Mouse (Mus musculus): Measurements from ENCODE around the gene Mxra7. TPM values are rescaled to one million over a fixed set of nuclear protein-coding genes. Genes with fewer than 3 reads are reported as not detected.

Gene Mxra7
- polyA plus RNA-seq (2015; fragmentation: Nextera tagmentation; extraction: Ambion mirVana) = 15.9 and 18.4 TPM in 2 replicates

- no peaks in the 10 kb centered on the region for H3K27me3 ChIP-seq (ENCODE audit: control insufficient read depth, insufficient read depth, low read length)
- DNase-seq (ENCODE audit: low spot score) (peak; percentile 78), ATAC-seq (ENCODE audit: low FRiP score, low TSS enrichment) (peak; percentile 67; the same call in 1 of the 2 replicates)
- H3K4me3 ChIP-seq (ENCODE audit: low read depth, low read length) = peak within 1 kb of the TSS; percentile 62
- no peak for TF ChIP-seq EP300 (optimal IDR thresholded peaks at IDR 0.05)
- TF ChIP-seq CTCF (IDR thresholded peaks at IDR 0.05; ENCODE audit: low read depth) = no peak
- 1% methylated on average over 59 of the region's 71 CpGs for WGBS
- H3K9me3 ChIP-seq (ENCODE audit: control insufficient read depth, low read length) = no peaks in the 10 kb centered on the region
- H3K9ac ChIP-seq (ENCODE audit: low read length) = peak within 1 kb of the TSS; percentile 84
- H3K27ac ChIP-seq (replicated peaks) = peak within 1 kb of the TSS; percentile 85
- H3K4me2 ChIP-seq (replicated peaks; ENCODE audit: low read depth) = peak within 1 kb of the TSS; percentile 77
- peaks cover 3% of the 10 kb centered on the region for H3K4me1 ChIP-seq (replicated peaks; ENCODE audit: control insufficient read depth, insufficient read depth)
- no peaks in the 10 kb centered on the region for H3K36me3 ChIP-seq (ENCODE audit: control insufficient read depth, insufficient read depth, low read length)
Observed at GRCm38 (mm10) chr11:116827534-116828165, at the start of gene Mxra7. Mxra7 (minus strand) TSS chr11:116828046.

- H3K4me3 ChIP-seq (ENCODE audit: low read depth, low read length) = no peak overlapping the region
- DNase-seq (ENCODE audit: low spot score) = no peak
- peaks cover 8% of the 10 kb centered on the region for H3K36me3 ChIP-seq (ENCODE audit: control insufficient read depth, insufficient read depth, low read length)
- no peaks in the 10 kb centered on the region for H3K27me3 ChIP-seq (ENCODE audit: control insufficient read depth, insufficient read depth, low read length)
- 83% methylated on average over 20 of the region's 20 CpGs for WGBS
- no peak overlapping the region for H3K4me2 ChIP-seq (replicated peaks; ENCODE audit: low read depth)
- no peak for ATAC-seq (ENCODE audit: low FRiP score, low TSS enrichment)
- H3K4me1 ChIP-seq (replicated peaks; ENCODE audit: control insufficient read depth, insufficient read depth) = no peaks in the 10 kb centered on the region
- H3K9ac ChIP-seq (ENCODE audit: low read length) = no peak overlapping the region
- H3K9me3 ChIP-seq (ENCODE audit: control insufficient read depth, low read length) = no peaks in the 10 kb centered on the region
- no peak overlapping the region for H3K27ac ChIP-seq (replicated peaks)
- TF ChIP-seq EP300 (optimal IDR thresholded peaks at IDR 0.05) = no peak
- no peak for TF ChIP-seq CTCF (IDR thresholded peaks at IDR 0.05; ENCODE audit: low read depth)
Observed at GRCm38 (mm10) chr11:116873987-116874386, 46.1 kb upstream of the Mxra7 start.

- ATAC-seq (ENCODE audit: low FRiP score, low TSS enrichment) = no peak
- Histone ChIP-seq H3K27me3 (ENCODE audit: control insufficient read depth, insufficient read depth, low read length) (no peaks in the 10 kb centered on the region), H3K27ac (replicated peaks) (no peak overlapping the region), H3K36me3 (ENCODE audit: control insufficient read depth, insufficient read depth, low read length) (peaks cover 10% of the 10 kb centered on the region), H3K4me3 (ENCODE audit: low read depth, low read length) (no peak overlapping the region), H3K9ac (ENCODE audit: low read length) (no peak overlapping the region), H3K9me3 (ENCODE audit: control insufficient read depth, low read length) (no peaks in the 10 kb centered on the region), H3K4me2 (replicated peaks; ENCODE audit: low read depth) (no peak overlapping the region), H3K4me1 (replicated peaks; ENCODE audit: control insufficient read depth, insufficient read depth) (no peaks in the 10 kb centered on the region)
- WGBS = 88% methylated on average over 9 of the region's 9 CpGs
- DNase-seq (ENCODE audit: low spot score) = no peak
- TF ChIP-seq CTCF (IDR thresholded peaks at IDR 0.05; ENCODE audit: low read depth) (no peak), EP300 (optimal IDR thresholded peaks at IDR 0.05) (no peak)
Observed at GRCm38 (mm10) chr11:116871538-116871937, 43.7 kb upstream of the Mxra7 start.

GRCm38 (mm10) chr11:116869641-116870040 lies 41.8 kb upstream of the Mxra7 start:
- Histone ChIP-seq H3K4me1 (replicated peaks; ENCODE audit: control insufficient read depth, insufficient read depth) (no peaks in the 10 kb centered on the region), H3K36me3 (ENCODE audit: control insufficient read depth, insufficient read depth, low read length) (peaks cover 23% of the 10 kb centered on the region), H3K27ac (replicated peaks) (no peak overlapping the region), H3K4me3 (ENCODE audit: low read depth, low read length) (no peak overlapping the region), H3K9ac (ENCODE audit: low read length) (no peak overlapping the region), H3K9me3 (ENCODE audit: control insufficient read depth, low read length) (no peaks in the 10 kb centered on the region), H3K4me2 (replicated peaks; ENCODE audit: low read depth) (no peak overlapping the region), H3K27me3 (ENCODE audit: control insufficient read depth, insufficient read depth, low read length) (no peaks in the 10 kb centered on the region)
- ATAC-seq (ENCODE audit: low FRiP score, low TSS enrichment) (no peak), DNase-seq (ENCODE audit: low spot score) (no peak)
- 78% methylated on average over 4 of the region's 4 CpGs for WGBS
- no peak for TF ChIP-seq CTCF (IDR thresholded peaks at IDR 0.05; ENCODE audit: low read depth)
- no peak for TF ChIP-seq EP300 (optimal IDR thresholded peaks at IDR 0.05)

GRCm38 (mm10) chr11:116869223-116869622 lies 41.4 kb upstream of the Mxra7 start:
- Histone ChIP-seq H3K4me1 (replicated peaks; ENCODE audit: control insufficient read depth, insufficient read depth) (no peaks in the 10 kb centered on the region), H3K36me3 (ENCODE audit: control insufficient read depth, insufficient read depth, low read length) (peaks cover 24% of the 10 kb centered on the region), H3K9ac (ENCODE audit: low read length) (no peak overlapping the region), H3K27ac (replicated peaks) (peak overlapping the region; percentile 53; the same call in 1 of the 2 replicates), H3K27me3 (ENCODE audit: control insufficient read depth, insufficient read depth, low read length) (no peaks in the 10 kb centered on the region), H3K4me2 (replicated peaks; ENCODE audit: low read depth) (no peak overlapping the region), H3K4me3 (ENCODE audit: low read depth, low read length) (no peak overlapping the region), H3K9me3 (ENCODE audit: control insufficient read depth, low read length) (no peaks in the 10 kb centered on the region)
- TF ChIP-seq CTCF (IDR thresholded peaks at IDR 0.05; ENCODE audit: low read depth) (no peak), EP300 (optimal IDR thresholded peaks at IDR 0.05) (no peak)
- peak; percentile 43; the same call in 1 of the 2 replicates for ATAC-seq (ENCODE audit: low FRiP score, low TSS enrichment)
- WGBS = 73% methylated on average over 8 of the region's 8 CpGs
- no peak for DNase-seq (ENCODE audit: low spot score)

- TF ChIP-seq CTCF (IDR thresholded peaks at IDR 0.05; ENCODE audit: low read depth) (no peak), EP300 (optimal IDR thresholded peaks at IDR 0.05) (no peak)
- no peaks in the 10 kb centered on the region for H3K27me3 ChIP-seq (ENCODE audit: control insufficient read depth, insufficient read depth, low read length)
- H3K9ac ChIP-seq (ENCODE audit: low read length) = no peak overlapping the region
- 69% methylated on average over 3 of the region's 3 CpGs for WGBS
- no peak overlapping the region for H3K27ac ChIP-seq (replicated peaks)
- DNase-seq (ENCODE audit: low spot score) = no peak
- no peaks in the 10 kb centered on the region for H3K9me3 ChIP-seq (ENCODE audit: control insufficient read depth, low read length)
- H3K4me2 ChIP-seq (replicated peaks; ENCODE audit: low read depth) = no peak overlapping the region
- no peaks in the 10 kb centered on the region for H3K4me1 ChIP-seq (replicated peaks; ENCODE audit: control insufficient read depth, insufficient read depth)
- H3K4me3 ChIP-seq (ENCODE audit: low read depth, low read length) = no peak overlapping the region
- ATAC-seq (ENCODE audit: low FRiP score, low TSS enrichment) = no peak
- H3K36me3 ChIP-seq (ENCODE audit: control insufficient read depth, insufficient read depth, low read length) = peaks cover 26% of the 10 kb centered on the region; the same call in 1 of the 2 replicates
Observed at GRCm38 (mm10) chr11:116868129-116868528, 40.3 kb upstream of the Mxra7 start.
